Mouse (Mus musculus): Measurements from ENCODE around the gene Bak1. TPM values are rescaled to one million over a fixed set of nuclear protein-coding genes. Genes with fewer than 3 reads are reported as not detected.

The Bak1 gene
- polyA plus RNA-seq (2012; rRNA removed) = 55.8 and 75.4 TPM in 2 replicates

GRCm38 (mm10) chr17:27028909-27029308 is at the start of gene Bak1:
TSS of gene Bak1 (minus strand) at chr17:27029009.

GRCm38 (mm10) chr17:27056812-27057516 is 28.2 kb upstream of the Bak1 start, which contains the start of gene Itpr3:
TSS of gene Itpr3 (plus strand) at chr17:27057304.

GRCm38 (mm10) chr17:26972703-26973574 is 55.9 kb downstream of the Bak1 start, which contains the start of gene Zbtb9:
TSS of gene Zbtb9 (plus strand) at chr17:26973167.

Other genes starting within 250 kb of the Bak1 start
- gene Bnip1, start 247.9 kb downstream of the Bak1 start, polyA plus RNA-seq (2012; rRNA removed) = 17.4 and 20.4 TPM in 2 replicates
- gene Nkx2-5, start 184.0 kb downstream of the Bak1 start, polyA plus RNA-seq (2012; rRNA removed) = 0.13 and 0.16 TPM in 2 replicates
- gene Kifc5b, start 111.9 kb downstream of the Bak1 start, polyA plus RNA-seq (2012; rRNA removed) = 5.4 and 5.8 TPM in 2 replicates
- gene Phf1, start 96.0 kb downstream of the Bak1 start, polyA plus RNA-seq (2012; rRNA removed) = 93.0 and 120 TPM in 2 replicates
- 177 and 198 TPM in 2 replicates for gene Cuta, start 89.4 kb downstream of the Bak1 start, polyA plus RNA-seq (2012; rRNA removed)
- 84.5 and 103 TPM in 2 replicates for gene Syngap1, start 87.8 kb downstream of the Bak1 start, polyA plus RNA-seq (2012; rRNA removed)
- 12.8 and 14.3 TPM in 2 replicates for gene Zbtb9, start 55.8 kb downstream of the Bak1 start, polyA plus RNA-seq (2012; rRNA removed)
- 11.4 and 13.1 TPM in 2 replicates for gene Itpr3, start 28.3 kb upstream of the Bak1 start, polyA plus RNA-seq (2012; rRNA removed)
- 162 and 289 TPM in 2 replicates for gene Uqcc2, start 104.9 kb upstream of the Bak1 start, polyA plus RNA-seq (2012; rRNA removed)
- gene Ip6k3, start 138.8 kb upstream of the Bak1 start, polyA plus RNA-seq (2012; rRNA removed) = 0.55 and 0.68 TPM in 2 replicates
- gene Lemd2, start 175.5 kb upstream of the Bak1 start, polyA plus RNA-seq (2012; rRNA removed) = 171 and 217 TPM in 2 replicates